8 mouse cellular contexts compared by ENCODE assay signal in the genomic region with DNA sequence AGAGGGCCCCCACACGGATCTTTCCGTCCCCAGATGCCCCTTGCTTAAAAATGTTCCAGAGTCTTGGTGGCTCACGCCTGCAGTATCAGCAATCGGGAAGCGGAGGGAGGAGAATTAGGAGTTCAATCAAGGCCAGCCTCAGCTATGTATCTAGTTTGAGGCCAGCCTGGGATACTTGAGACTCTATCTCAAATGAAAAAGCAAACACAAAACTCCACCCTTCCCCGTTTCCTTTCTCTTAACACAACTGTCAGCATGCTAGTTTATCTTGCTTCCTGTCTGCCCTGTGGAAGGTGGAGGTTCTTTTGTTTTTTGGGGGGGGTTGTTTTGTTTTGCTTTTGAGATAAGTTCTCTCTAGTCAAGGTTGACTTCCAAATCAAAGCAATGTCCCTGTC. TPM values are rescaled to one million over a fixed set of nuclear protein-coding genes. Genes with fewer than 3 reads are reported as not detected.
DNase-seq lines count a peak whose midpoint lies in the region; ATAC-seq lines count a peak whose summit lies in the region.

No protein-coding gene starts in this region.

- H3K4me2 ChIP-seq in heart, embryonic 13.5 days = peak overlapping the region; percentile 80
- peak overlapping the region; percentile 75 for H3K4me2 ChIP-seq in liver, embryonic 15.5 days

- H3K27ac ChIP-seq in heart, embryonic 13.5 days (replicated peaks) = peak overlapping the region; percentile 20; the same call in 1 of the 2 replicates
- no peak overlapping the region for H3K27ac ChIP-seq in liver, embryonic 15.5 days (replicated peaks)

- H3K9ac ChIP-seq in heart, embryonic 13.5 days = peak overlapping the region; percentile 78
- no peak overlapping the region for H3K9ac ChIP-seq in liver, embryonic 15.5 days

- no peak for ATAC-seq in heart, embryonic 13.5 days (ENCODE audit: extremely low read depth, insufficient number of reproducible peaks, low FRiP score, low TSS enrichment)
- no peak for ATAC-seq in liver, embryonic 15.5 days (ENCODE audit: insufficient read depth)

- no peaks in the 10 kb centered on the region for H3K36me3 ChIP-seq in heart, embryonic 13.5 days
- H3K36me3 ChIP-seq in liver, embryonic 15.5 days (replicated peaks) = no peaks in the 10 kb centered on the region

- H3K4me3 ChIP-seq in heart, embryonic 13.5 days = peak overlapping the region; percentile 54
- H3K4me3 ChIP-seq in liver, embryonic 15.5 days (replicated peaks) = peak overlapping the region; percentile 50

- WGBS in heart, embryonic 13.5 days = 21% methylated on average over 6 of the region's 6 CpGs
- WGBS in liver, embryonic 15.5 days (ENCODE audit: insufficient replicate concordance) = 8% methylated on average over 6 of the region's 6 CpGs

- H3K9me3 ChIP-seq in heart, embryonic 13.5 days = no peaks in the 10 kb centered on the region
- H3K9me3 ChIP-seq in liver, embryonic 15.5 days (replicated peaks) = no peaks in the 10 kb centered on the region

- H3K4me1 ChIP-seq in heart, embryonic 13.5 days = peaks cover 21% of the 10 kb centered on the region
- peaks cover 25% of the 10 kb centered on the region for H3K4me1 ChIP-seq in liver, embryonic 15.5 days (replicated peaks)

- no peaks in the 10 kb centered on the region for H3K27me3 ChIP-seq in heart, embryonic 13.5 days (replicated peaks)
- H3K27me3 ChIP-seq in liver, embryonic 15.5 days = no peaks in the 10 kb centered on the region

- DNase-seq in thymus, postnatal 0 days (ENCODE audit: low spot score) = peak; percentile 62
- no peak for DNase-seq in thymus, adult 18-20 months
- DNase-seq in thymus, postnatal 25 days = peak; percentile 30
- no peak for DNase-seq in B cell, adult 2 months
- no peak for DNase-seq in right cerebral cortex, adult 18-20 months
- no peak for DNase-seq in right cerebral cortex, postnatal 10 days (ENCODE audit: low spot score in 2 of 2)

RNA-seq across cellular contexts. Expression of a gene that starts 32.3 kb away (rescaled TPM):
- polyA plus RNA-seq in thymus, postnatal 0 days (2015; fragmentation: Nextera tagmentation; extraction: Ambion mirVana) = 71.6 and 74.7 TPM in 2 replicates
- 25.0 and 28.4 TPM in 2 replicates for polyA plus RNA-seq in heart, embryonic 13.5 days (2015; fragmentation: Nextera tagmentation; extraction: Ambion mirVana)
- polyA plus RNA-seq in liver, embryonic 15.5 days (2015; fragmentation: Nextera tagmentation; extraction: Ambion mirVana) = 13.4 and 15.4 TPM in 2 replicates

RNA-seq across cellular contexts. Expression of a gene that starts 58.5 kb away (rescaled TPM):
- polyA plus RNA-seq in thymus, postnatal 0 days (2015; fragmentation: Nextera tagmentation; extraction: Ambion mirVana) = 325 and 328 TPM in 2 replicates
- polyA plus RNA-seq in heart, embryonic 13.5 days (2015; fragmentation: Nextera tagmentation; extraction: Ambion mirVana) = 133 and 152 TPM in 2 replicates
- 184 and 189 TPM in 2 replicates for polyA plus RNA-seq in liver, embryonic 15.5 days (2015; fragmentation: Nextera tagmentation; extraction: Ambion mirVana)

Comparison
In these comparisons a context has a peak if more than half of its experiments do, and no peak if none do; other contexts are left out.
1. DNase-seq: peak in thymus, postnatal 0 days (single experiment) and thymus, postnatal 25 days (single experiment); none in thymus, adult 18-20 months (0 of 2), B cell, adult 2 months (0 of 2), right cerebral cortex, adult 18-20 months (single experiment) and right cerebral cortex, postnatal 10 days (0 of 2).